Mouse (Mus musculus): ENCODE measurements around the gene Gm3248.
A peak's percentile ranks its signal among the peaks of the same experiment; 100 is the strongest.
"Not testable (repeated sequence)": the region's sequence is repeated elsewhere in the genome, so short reads cannot be mapped to it uniquely, and the experiment has no call there.

Gene Gm3248

GRCm38 (mm10) chr14:5961635-5962034 lies at the start of gene Gm3248:
Gene Gm3248, minus strand, starts transcription at chr14:5961745.
- DNase-seq: peak; percentile 28

GRCm38 (mm10) chr14:5987136-5987535 lies 25.6 kb upstream of the Gm3248 start:
- DNase-seq: not testable (repeated sequence)

GRCm38 (mm10) chr14:5979037-5979436 lies 17.5 kb upstream of the Gm3248 start, which contains the start of gene Gm3453:
Gene Gm3453, minus strand, starts transcription at chr14:5979137.
- DNase-seq: not testable (repeated sequence)

GRCm38 (mm10) chr14:5962441-5962840 lies 896 bp upstream of the Gm3248 start:
- DNase-seq: not testable (repeated sequence)

- peak; percentile 7 for DNase-seq
Measured at GRCm38 (mm10) chr14:5961102-5961501, 443 bp downstream of the Gm3248 start.

GRCm38 (mm10) chr14:5960479-5960878 lies 1.1 kb downstream of the Gm3248 start:
- peak; percentile 4 for DNase-seq

- DNase-seq: not testable (repeated sequence)
Measured at GRCm38 (mm10) chr14:5923276-5923675, 38.3 kb downstream of the Gm3248 start.

GRCm38 (mm10) chr14:5918330-5918942 lies 43.1 kb downstream of the Gm3248 start:
- DNase-seq: not testable (repeated sequence)

GRCm38 (mm10) chr14:5913701-5914100 lies 47.8 kb downstream of the Gm3248 start:
- DNase-seq: not testable (repeated sequence)
